Mouse (Mus musculus) bone marrow macrophage, adult 2 months (primary cell): ENCODE measurements around the gene Lnx2. TPM values are rescaled to one million over a fixed set of nuclear protein-coding genes. Genes with fewer than 3 reads are reported as not detected.

ENCODE experiments used
- H3K27ac ChIP-seq: 2 replicates; pipeline ENCODE4 v1.5.1; 2012; ENCODE audit warnings: low read depth, low read length; ENCODE audit not compliant: insufficient read depth
- H3K4me1 ChIP-seq: 2 replicates; pipeline ENCODE4 v1.6.1; 2012; ENCODE audit warnings: low read length; ENCODE audit not compliant: control insufficient read depth, insufficient read depth
- H3K4me3 ChIP-seq: 2 replicates; pipeline ENCODE4 v1.5.1; 2012; ENCODE audit warnings: mild to moderate bottlenecking, low read length, moderate library complexity; ENCODE audit not compliant: insufficient read depth
- CTCF ChIP-seq: IDR thresholded peaks from 2 replicates; pipeline ENCODE4 v1.5.1; 2012; ENCODE audit warnings: low read depth, mild to moderate bottlenecking, low read length, moderate library complexity
- POLR2A ChIP-seq: IDR thresholded peaks from 2 replicates; pipeline ENCODE4 v1.6.1; 2012; ENCODE audit warnings: mild to moderate bottlenecking, low read depth, low read length, borderline replicate concordance
- polyA plus RNA-seq: library from polyadenylated mRNA; stranded (reverse); fragments of >200 nt; gene quantifications from 2 replicates; pipeline ENCODE4 v1.2.4, GENCODE M21; 2012; ENCODE audit not compliant: missing spikeins, insufficient read depth, insufficient read length

Lnx2 gene
- polyA plus RNA-seq, 1 experiment, result 7.4 TPM

DNA sequence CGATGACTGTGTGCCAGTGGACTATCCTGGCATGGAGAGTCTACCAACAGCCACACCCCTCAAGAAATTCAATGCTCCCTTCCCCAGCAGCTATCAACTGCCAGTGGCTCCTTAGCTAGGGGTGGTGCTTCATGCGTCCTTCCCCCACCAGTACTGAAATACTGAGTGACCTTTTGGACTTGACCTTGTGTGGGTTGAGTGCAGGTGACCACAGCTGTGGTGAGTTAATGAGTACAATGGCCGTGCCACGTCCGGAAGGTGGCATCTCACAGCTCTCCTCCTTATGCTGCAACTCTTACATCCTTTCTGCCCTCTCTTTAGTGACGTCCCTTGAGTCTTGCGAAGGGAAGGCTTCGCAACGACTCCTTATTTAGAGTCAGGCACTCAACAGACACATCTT is 103.0 kb downstream of the Lnx2 start:
- H3K4me1 ChIP-seq, result no peaks in the 10 kb centered on the region
- TF ChIP-seq CTCF, result no peak
- TF ChIP-seq POLR2A, result no peak
- no peak overlapping the region for H3K4me3 ChIP-seq
- H3K27ac ChIP-seq, result no peak overlapping the region

DNA sequence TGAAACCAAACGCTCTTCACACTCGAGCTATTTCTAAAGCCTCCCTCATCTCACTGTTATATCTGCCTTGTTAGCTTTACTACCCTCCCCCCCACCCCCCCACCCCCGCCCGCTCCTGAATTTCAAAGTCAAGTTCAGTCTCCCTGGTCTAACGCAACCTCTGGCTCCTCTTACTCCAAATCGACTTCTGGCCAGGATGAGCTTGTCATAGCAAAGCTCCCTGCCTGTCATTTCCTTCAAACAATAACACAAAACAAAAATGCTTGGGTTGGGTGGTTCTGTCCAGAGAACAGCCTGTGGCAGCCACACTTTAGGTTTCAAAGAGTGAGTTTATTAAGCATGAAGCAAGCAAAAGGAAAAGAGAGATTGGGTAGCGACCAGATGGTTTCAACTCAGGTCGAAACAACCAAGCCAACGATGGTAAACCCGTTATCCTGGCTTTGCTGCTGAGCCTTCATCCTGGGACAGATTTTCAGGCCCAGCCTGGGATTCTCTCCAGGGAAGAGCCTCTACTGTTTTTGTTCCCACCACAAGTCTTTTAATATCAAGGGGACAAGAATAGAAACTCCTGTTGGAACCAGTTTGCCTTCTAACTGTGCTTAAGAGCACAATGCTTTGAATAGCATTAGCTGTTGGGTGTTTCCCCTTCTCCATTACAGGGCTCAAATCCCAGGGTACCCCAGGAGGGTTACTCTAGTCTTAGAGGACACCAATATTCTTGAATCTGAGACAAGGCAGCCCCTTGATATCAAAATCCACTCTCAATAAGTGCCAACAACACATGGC is 104.4 kb downstream of the Lnx2 start:
- no peak overlapping the region for H3K27ac ChIP-seq
- H3K4me3 ChIP-seq, result no peak overlapping the region
- no peaks in the 10 kb centered on the region for H3K4me1 ChIP-seq
- no peak for TF ChIP-seq CTCF
- no peak for TF ChIP-seq POLR2A

DNA sequence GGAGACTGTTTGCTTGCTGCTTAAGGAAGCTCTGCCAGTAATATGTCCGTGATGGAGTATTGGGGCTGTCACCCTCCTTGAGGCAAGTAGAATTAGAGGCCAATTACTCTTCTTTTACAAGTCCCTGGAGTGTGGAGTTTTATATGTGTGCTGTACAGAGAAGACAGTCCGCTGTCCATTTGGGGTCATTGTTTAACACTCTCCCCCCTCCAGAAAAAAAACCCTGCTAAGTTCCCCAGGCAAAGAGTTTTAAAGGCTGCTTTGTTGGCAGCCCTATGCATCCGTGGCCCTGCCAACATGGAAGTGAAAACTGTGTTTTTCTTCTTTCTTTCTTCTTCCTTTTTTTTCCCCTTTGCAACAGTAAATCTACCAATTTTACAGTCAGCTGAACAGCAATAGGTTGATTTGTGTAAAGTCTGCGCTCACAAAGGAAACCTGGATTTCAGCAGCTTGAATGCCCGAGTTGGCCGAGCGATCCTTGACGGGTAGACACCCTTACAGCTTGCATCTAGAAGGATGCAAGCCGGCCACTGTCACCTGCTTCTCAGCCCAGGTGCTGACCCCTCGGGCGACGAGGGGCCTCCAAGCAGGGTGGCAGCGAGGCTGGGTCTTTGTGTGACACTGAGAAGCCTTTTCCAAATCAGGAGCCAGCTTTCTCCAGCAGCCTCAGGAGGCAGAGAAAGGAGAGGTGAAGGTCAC is 107.5 kb downstream of the Lnx2 start:
- peaks cover 1% of the 10 kb centered on the region; the same call in 1 of the 2 replicates for H3K4me1 ChIP-seq
- no peak overlapping the region for H3K4me3 ChIP-seq
- H3K27ac ChIP-seq, result no peak overlapping the region
- TF ChIP-seq POLR2A (no peak), CTCF (no peak)

Other genes starting within 250 kb of the Lnx2 start
- 45.4 and 142 TPM in 2 replicates for gene Rpl21, start 243.7 kb downstream of the Lnx2 start, polyA plus RNA-seq
- gene Rasl11a, start 231.5 kb downstream of the Lnx2 start, polyA plus RNA-seq, result not detected in 2 replicates
- 37.0 and 40.8 TPM in 2 replicates for gene Gtf3a, start 127.9 kb downstream of the Lnx2 start, polyA plus RNA-seq
- gene Mtif3, start 112.8 kb downstream of the Lnx2 start, polyA plus RNA-seq, result 15.5 and 19.6 TPM in 2 replicates
- 120 and 135 TPM in 2 replicates for gene Polr1d, start 464 bp upstream of the Lnx2 start, polyA plus RNA-seq
- gene Gsx1, start 112.1 kb upstream of the Lnx2 start, polyA plus RNA-seq, result not detected in 2 replicates
- not detected in 2 replicates for gene Pdx1, start 193.4 kb upstream of the Lnx2 start, polyA plus RNA-seq
- not detected in 2 replicates for gene Cdx2, start 230.7 kb upstream of the Lnx2 start, polyA plus RNA-seq
- gene Urad, start 245.9 kb upstream of the Lnx2 start, polyA plus RNA-seq, result not detected in 2 replicates